Mouse (Mus musculus): ENCODE data around the gene Mfsd4a. TPM values are rescaled to one million over a fixed set of nuclear protein-coding genes. Genes with fewer than 3 reads are reported as not detected.

The Mfsd4a gene
- total RNA-seq, 1 experiment from 2014 or later: 0.79 TPM

- no peak for ATAC-seq (replicated peaks in 1 of 2; ENCODE audit: insufficient read depth in 1 of 2, low FRiP score in 2 of 2, low TSS enrichment in 1 of 2, low read depth in 1 of 2, poor library complexity in 2 of 2, severe bottlenecking in 2 of 2)
Measured at GRCm38 (mm10) chr1:132037746-132038145, 30.1 kb downstream of the Mfsd4a start.

GRCm38 (mm10) chr1:132032172-132032571 is 35.7 kb downstream of the Mfsd4a start:
- no peak for ATAC-seq (replicated peaks in 1 of 2; ENCODE audit: insufficient read depth in 1 of 2, low FRiP score in 2 of 2, low TSS enrichment in 1 of 2, low read depth in 1 of 2, poor library complexity in 2 of 2, severe bottlenecking in 2 of 2)

GRCm38 (mm10) chr1:132030574-132030973 is 37.3 kb downstream of the Mfsd4a start:
- no peak for ATAC-seq (replicated peaks in 1 of 2; ENCODE audit: insufficient read depth in 1 of 2, low FRiP score in 2 of 2, low TSS enrichment in 1 of 2, low read depth in 1 of 2, poor library complexity in 2 of 2, severe bottlenecking in 2 of 2)

GRCm38 (mm10) chr1:132028413-132028812 is 39.4 kb downstream of the Mfsd4a start:
- ATAC-seq (replicated peaks in 1 of 2; ENCODE audit: insufficient read depth in 1 of 2, low FRiP score in 2 of 2, low TSS enrichment in 1 of 2, low read depth in 1 of 2, poor library complexity in 2 of 2, severe bottlenecking in 2 of 2): no peak

- no peak for ATAC-seq (replicated peaks in 1 of 2; ENCODE audit: insufficient read depth in 1 of 2, low FRiP score in 2 of 2, low TSS enrichment in 1 of 2, low read depth in 1 of 2, poor library complexity in 2 of 2, severe bottlenecking in 2 of 2)
Measured at GRCm38 (mm10) chr1:132027978-132028377, 39.9 kb downstream of the Mfsd4a start.

GRCm38 (mm10) chr1:132026925-132027646 is 40.8 kb downstream of the Mfsd4a start:
- peak; percentile 46 to 60; a peak in 2 of 4 replicates for ATAC-seq (replicated peaks in 1 of 2; ENCODE audit: insufficient read depth in 1 of 2, low FRiP score in 2 of 2, low TSS enrichment in 1 of 2, low read depth in 1 of 2, poor library complexity in 2 of 2, severe bottlenecking in 2 of 2)

GRCm38 (mm10) chr1:132022107-132022506 is 45.8 kb downstream of the Mfsd4a start:
- no peak for ATAC-seq (replicated peaks in 1 of 2; ENCODE audit: insufficient read depth in 1 of 2, low FRiP score in 2 of 2, low TSS enrichment in 1 of 2, low read depth in 1 of 2, poor library complexity in 2 of 2, severe bottlenecking in 2 of 2)

GRCm38 (mm10) chr1:132019876-132020275 is 48.0 kb downstream of the Mfsd4a start:
- no peak for ATAC-seq (replicated peaks in 1 of 2; ENCODE audit: insufficient read depth in 1 of 2, low FRiP score in 2 of 2, low TSS enrichment in 1 of 2, low read depth in 1 of 2, poor library complexity in 2 of 2, severe bottlenecking in 2 of 2)

- no peak for ATAC-seq (replicated peaks in 1 of 2; ENCODE audit: insufficient read depth in 1 of 2, low FRiP score in 2 of 2, low TSS enrichment in 1 of 2, low read depth in 1 of 2, poor library complexity in 2 of 2, severe bottlenecking in 2 of 2)
Measured at GRCm38 (mm10) chr1:132016691-132017090, 51.2 kb downstream of the Mfsd4a start.

GRCm38 (mm10) chr1:132014800-132015199 is 53.1 kb downstream of the Mfsd4a start:
- no peak for ATAC-seq (replicated peaks in 1 of 2; ENCODE audit: insufficient read depth in 1 of 2, low FRiP score in 2 of 2, low TSS enrichment in 1 of 2, low read depth in 1 of 2, poor library complexity in 2 of 2, severe bottlenecking in 2 of 2)

GRCm38 (mm10) chr1:132012861-132013260 is 55.0 kb downstream of the Mfsd4a start:
- no peak for ATAC-seq (replicated peaks in 1 of 2; ENCODE audit: insufficient read depth in 1 of 2, low FRiP score in 2 of 2, low TSS enrichment in 1 of 2, low read depth in 1 of 2, poor library complexity in 2 of 2, severe bottlenecking in 2 of 2)

- no peak for ATAC-seq (replicated peaks in 1 of 2; ENCODE audit: insufficient read depth in 1 of 2, low FRiP score in 2 of 2, low TSS enrichment in 1 of 2, low read depth in 1 of 2, poor library complexity in 2 of 2, severe bottlenecking in 2 of 2)
Measured at GRCm38 (mm10) chr1:132011785-132012184, 56.1 kb downstream of the Mfsd4a start.

- peak; percentile 19 to 37; a peak in 2 of 4 replicates for ATAC-seq (replicated peaks in 1 of 2; ENCODE audit: insufficient read depth in 1 of 2, low FRiP score in 2 of 2, low TSS enrichment in 1 of 2, low read depth in 1 of 2, poor library complexity in 2 of 2, severe bottlenecking in 2 of 2)
Measured at GRCm38 (mm10) chr1:132010632-132011501, 57.0 kb downstream of the Mfsd4a start.

GRCm38 (mm10) chr1:132008881-132009644 is 58.8 kb downstream of the Mfsd4a start:
- ATAC-seq (replicated peaks in 1 of 2; ENCODE audit: insufficient read depth in 1 of 2, low FRiP score in 2 of 2, low TSS enrichment in 1 of 2, low read depth in 1 of 2, poor library complexity in 2 of 2, severe bottlenecking in 2 of 2): no peak

- peak; percentile 65 to 67 for ATAC-seq (replicated peaks in 1 of 2; ENCODE audit: insufficient read depth in 1 of 2, low FRiP score in 2 of 2, low TSS enrichment in 1 of 2, low read depth in 1 of 2, poor library complexity in 2 of 2, severe bottlenecking in 2 of 2)
Measured at GRCm38 (mm10) chr1:132007828-132008827, 59.7 kb downstream of the Mfsd4a start.

- peak; percentile 51 to 63 for ATAC-seq (replicated peaks in 1 of 2; ENCODE audit: insufficient read depth in 1 of 2, low FRiP score in 2 of 2, low TSS enrichment in 1 of 2, low read depth in 1 of 2, poor library complexity in 2 of 2, severe bottlenecking in 2 of 2)
Measured at GRCm38 (mm10) chr1:132007282-132007815, 60.5 kb downstream of the Mfsd4a start, which contains the start of gene Elk4. Gene Elk4 (plus strand): TSS chr1:132007607.

Measured in hematopoietic stem cell, adult 5-6 weeks (primary cell).